Mouse (Mus musculus) embryonic facial prominence, embryonic 14.5 days (tissue): ENCODE measurements around the gene Wdr4. TPM values are rescaled to one million over a fixed set of nuclear protein-coding genes. Genes with fewer than 3 reads are reported as not detected.
A peak's percentile ranks its signal among the peaks of the same experiment; 100 is the strongest.

Source experiments
- ATAC-seq: fragments of 200-750 bp; cut with Nextera tagmentation; 2 replicates; pipeline ENCODE4 v1.8.0; 2017; ENCODE audit warnings: low read depth, moderate number of reproducible peaks, moderate TSS enrichment
- DNase-seq: peaks from one replicate; pipeline ENCODE4 v3.0.0-alpha.2; 2015; ENCODE audit warnings: low spot score
- H3K27ac ChIP-seq: fragments of 300-500 bp; sonication (generic); replicated peaks from 2 replicates; pipeline ENCODE4 v1.5.1; 2014; ENCODE audit warnings: low read depth, mild to moderate bottlenecking, low read length, moderate library complexity
- H3K27me3 ChIP-seq: fragments of 300-500 bp; sonication (generic); replicated peaks from 2 replicates; pipeline ENCODE4 v1.6.1; 2014; ENCODE audit warnings: low read length; ENCODE audit not compliant: control insufficient read depth, insufficient read depth
- H3K36me3 ChIP-seq: fragments of 300-500 bp; sonication (generic); 2 replicates; pipeline ENCODE4 v1.6.1; 2014; ENCODE audit warnings: low read length, mixed read lengths; ENCODE audit not compliant: control insufficient read depth, insufficient read depth
- H3K4me1 ChIP-seq: fragments of 300-500 bp; sonication (generic); 2 replicates; pipeline ENCODE4 v1.6.1; 2014; ENCODE audit warnings: antibody characterized with exemption, low read length; ENCODE audit not compliant: control insufficient read depth, insufficient read depth
- H3K4me2 ChIP-seq: fragments of 300-500 bp; sonication (generic); 2 replicates; pipeline ENCODE4 v1.6.1; 2014; ENCODE audit warnings: low read depth, mild to moderate bottlenecking, low read length, moderate library complexity, mixed read lengths
- H3K4me3 ChIP-seq: fragments of 300-500 bp; sonication (generic); 2 replicates; pipeline ENCODE4 v1.5.1; 2014; ENCODE audit warnings: low read depth, mild to moderate bottlenecking, low read length
- H3K9ac ChIP-seq: fragments of 300-500 bp; sonication (generic); 2 replicates; pipeline ENCODE4 v1.6.1; 2014; ENCODE audit warnings: low read depth, mild to moderate bottlenecking, low read length, moderate library complexity, mixed read lengths
- H3K9me3 ChIP-seq: fragments of 300-500 bp; sonication (generic); 2 replicates; pipeline ENCODE4 v1.6.1; 2016; ENCODE audit warnings: low read length; ENCODE audit not compliant: control insufficient read depth
- WGBS: fragments of 180-500 bp; shearing (Covaris S2); extraction: QIAGEN DNeasy Blood & Tissue Kit; methylation state at CpG from one replicate; pipeline ENCODE4 v1.1.7; 2014; 5-methylcytosine and 5-hydroxymethylcytosine counted together
- polyA plus RNA-seq: library from polyadenylated mRNA; unstranded; fragments of >200 nt; fragmentation: Nextera tagmentation; extraction: Ambion mirVana; gene quantifications from 2 replicates; pipeline ENCODE4 v1.2.1, GENCODE M21; 2014

Wdr4 gene
- polyA plus RNA-seq, 1 experiment from 2014 or later: 29.3 TPM

GRCm38 (mm10) chr17:31453476-31453875, 66.3 kb downstream of the Wdr4 start:
- no peaks in the 10 kb centered on the region for H3K27me3 ChIP-seq
- H3K4me3 ChIP-seq: no peak overlapping the region
- no peak overlapping the region for H3K9ac ChIP-seq
- 69% methylated on average over 3 of the region's 3 CpGs for WGBS
- H3K4me1 ChIP-seq: peaks cover 5% of the 10 kb centered on the region; the same call in 1 of the 2 replicates
- DNase-seq: no peak
- no peak for ATAC-seq
- H3K4me2 ChIP-seq: no peak overlapping the region
- no peak overlapping the region for H3K27ac ChIP-seq
- H3K9me3 ChIP-seq: no peaks in the 10 kb centered on the region
- no peaks in the 10 kb centered on the region for H3K36me3 ChIP-seq

GRCm38 (mm10) chr17:31452816-31453215, 67.0 kb downstream of the Wdr4 start:
- no peak for ATAC-seq
- WGBS: 70% methylated on average over 2 of the region's 2 CpGs
- DNase-seq: no peak
- H3K9me3 ChIP-seq: no peaks in the 10 kb centered on the region
- no peak overlapping the region for H3K4me2 ChIP-seq
- peaks cover 5% of the 10 kb centered on the region; the same call in 1 of the 2 replicates for H3K4me1 ChIP-seq
- H3K27me3 ChIP-seq: no peaks in the 10 kb centered on the region
- no peak overlapping the region for H3K27ac ChIP-seq
- H3K4me3 ChIP-seq: no peak overlapping the region
- H3K36me3 ChIP-seq: no peaks in the 10 kb centered on the region
- no peak overlapping the region for H3K9ac ChIP-seq

GRCm38 (mm10) chr17:31451179-31451708, 68.5 kb downstream of the Wdr4 start:
- Histone ChIP-seq H3K27me3 (no peaks in the 10 kb centered on the region), H3K36me3 (no peaks in the 10 kb centered on the region), H3K27ac (peak overlapping the region; percentile 50), H3K9me3 (no peaks in the 10 kb centered on the region), H3K4me2 (no peak overlapping the region), H3K4me1 (peaks cover 5% of the 10 kb centered on the region; the same call in 1 of the 2 replicates), H3K9ac (no peak overlapping the region), H3K4me3 (no peak overlapping the region)
- DNase-seq (no peak), ATAC-seq (no peak; the same call in 1 of the 2 replicates)
- 34% methylated on average over 8 of the region's 8 CpGs for WGBS

- Histone ChIP-seq H3K36me3 (no peaks in the 10 kb centered on the region), H3K27ac (no peak overlapping the region), H3K9me3 (no peaks in the 10 kb centered on the region), H3K9ac (no peak overlapping the region), H3K4me3 (no peak overlapping the region), H3K27me3 (no peaks in the 10 kb centered on the region), H3K4me1 (peaks cover 8% of the 10 kb centered on the region; the same call in 1 of the 2 replicates), H3K4me2 (no peak overlapping the region)
- no peak for ATAC-seq
- 86% methylated on average over 3 of the region's 3 CpGs for WGBS
- DNase-seq: no peak
Observed at GRCm38 (mm10) chr17:31450206-31450605, 69.6 kb downstream of the Wdr4 start.

- DNase-seq: no peak
Observed at GRCm38 (mm10) chr17:31448519-31448918, 71.3 kb downstream of the Wdr4 start.

GRCm38 (mm10) chr17:31447766-31448165, 72.0 kb downstream of the Wdr4 start:
- no peaks in the 10 kb centered on the region for H3K9me3 ChIP-seq
- H3K4me1 ChIP-seq: peaks cover 15% of the 10 kb centered on the region; the same call in 1 of the 2 replicates
- WGBS: 71% methylated on average over 5 of the region's 5 CpGs

More at GRCm38 (mm10) chr17:31448519-31448918, 71.3 kb downstream of the Wdr4 start:
- Histone ChIP-seq H3K9me3 (no peaks in the 10 kb centered on the region), H3K36me3 (no peaks in the 10 kb centered on the region), H3K27me3 (no peaks in the 10 kb centered on the region), H3K4me2 (no peak overlapping the region), H3K4me1 (peaks cover 15% of the 10 kb centered on the region; the same call in 1 of the 2 replicates), H3K4me3 (no peak overlapping the region), H3K27ac (no peak overlapping the region), H3K9ac (no peak overlapping the region)
- 69% methylated on average over 1 of the region's 1 CpGs for WGBS
- ATAC-seq: no peak

GRCm38 (mm10) chr17:31445061-31445731, 74.6 kb downstream of the Wdr4 start:
- no peaks in the 10 kb centered on the region for H3K36me3 ChIP-seq
- H3K27me3 ChIP-seq: no peaks in the 10 kb centered on the region
- H3K4me2 ChIP-seq: no peak overlapping the region
- DNase-seq (no peak), ATAC-seq (no peak)
- no peak overlapping the region for H3K27ac ChIP-seq
- 23% methylated on average over 7 of the region's 7 CpGs for WGBS
- no peak overlapping the region for H3K9ac ChIP-seq
- 0 out of 2 replicates have a peak, but pooled peaks cover 10% of the 10 kb centered on the region for H3K4me1 ChIP-seq
- no peaks in the 10 kb centered on the region for H3K9me3 ChIP-seq
- H3K4me3 ChIP-seq: no peak overlapping the region

More at GRCm38 (mm10) chr17:31447766-31448165, 72.0 kb downstream of the Wdr4 start:
- no peaks in the 10 kb centered on the region for H3K27me3 ChIP-seq
- H3K9ac ChIP-seq: no peak overlapping the region
- H3K4me3 ChIP-seq: no peak overlapping the region
- ATAC-seq (no peak), DNase-seq (no peak)
- no peaks in the 10 kb centered on the region for H3K36me3 ChIP-seq
- H3K27ac ChIP-seq: no peak overlapping the region
- H3K4me2 ChIP-seq: no peak overlapping the region
